Mouse (Mus musculus): ENCODE results near the gene Mrpl44. TPM values are rescaled to one million over a fixed set of nuclear protein-coding genes. Genes with fewer than 3 reads are reported as not detected.

Gene Mrpl44
- polyA plus RNA-seq, 2 experiments = 24.6 to 38.1 TPM

DNA sequence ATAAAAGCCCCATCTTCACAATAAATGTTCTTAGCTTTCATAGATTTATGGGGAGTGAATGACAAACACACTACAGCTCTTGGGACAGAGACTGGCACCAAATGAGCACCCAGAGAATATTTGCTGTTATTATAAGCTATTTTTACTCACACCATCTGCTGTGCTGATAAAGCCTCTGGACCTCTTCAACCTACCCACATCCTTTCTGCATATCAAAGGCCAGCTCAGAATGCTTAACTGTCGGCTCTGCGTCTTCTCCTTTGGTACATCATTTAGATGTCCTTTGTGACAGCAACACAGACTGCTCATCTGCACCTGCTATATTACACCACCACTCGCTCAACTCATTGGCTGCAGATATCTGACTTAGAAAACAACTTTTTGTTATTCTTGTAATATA is 21.3 kb downstream of the Mrpl44 start:
- H3K9ac ChIP-seq (ENCODE audit: low read depth, low read length, severe bottlenecking) = no peak overlapping the region
- H3K27me3 ChIP-seq (ENCODE audit: control insufficient read depth, insufficient read depth, low read length) = no peaks in the 10 kb centered on the region
- H3K4me3 ChIP-seq (replicated peaks; ENCODE audit: low read length) = no peak overlapping the region
- no peak for DNase-seq (ENCODE audit: low spot score)
- 0 out of 2 replicates have a peak, but pooled peaks cover 7% of the 10 kb centered on the region for H3K36me3 ChIP-seq (ENCODE audit: control insufficient read depth, insufficient read depth, low read length)
- no peak overlapping the region for H3K4me2 ChIP-seq (replicated peaks; ENCODE audit: low read depth, low read length, severe bottlenecking)
- 89% methylated on average over 3 of the region's 3 CpGs for WGBS
- H3K27ac ChIP-seq (replicated peaks; ENCODE audit: low read depth, low read length) = no peak overlapping the region
- H3K9me3 ChIP-seq (ENCODE audit: control insufficient read depth, low read length) = no peaks in the 10 kb centered on the region
- ATAC-seq (ENCODE audit: low FRiP score, low read depth) = no peak
- TF ChIP-seq POLR2A (IDR thresholded peaks at IDR 0.05; ENCODE audit: borderline replicate concordance, extremely low read depth, insufficient read depth, insufficient read length) = no peak
- H3K4me1 ChIP-seq (ENCODE audit: control insufficient read depth, insufficient read depth, low read length) = no peaks in the 10 kb centered on the region

DNA sequence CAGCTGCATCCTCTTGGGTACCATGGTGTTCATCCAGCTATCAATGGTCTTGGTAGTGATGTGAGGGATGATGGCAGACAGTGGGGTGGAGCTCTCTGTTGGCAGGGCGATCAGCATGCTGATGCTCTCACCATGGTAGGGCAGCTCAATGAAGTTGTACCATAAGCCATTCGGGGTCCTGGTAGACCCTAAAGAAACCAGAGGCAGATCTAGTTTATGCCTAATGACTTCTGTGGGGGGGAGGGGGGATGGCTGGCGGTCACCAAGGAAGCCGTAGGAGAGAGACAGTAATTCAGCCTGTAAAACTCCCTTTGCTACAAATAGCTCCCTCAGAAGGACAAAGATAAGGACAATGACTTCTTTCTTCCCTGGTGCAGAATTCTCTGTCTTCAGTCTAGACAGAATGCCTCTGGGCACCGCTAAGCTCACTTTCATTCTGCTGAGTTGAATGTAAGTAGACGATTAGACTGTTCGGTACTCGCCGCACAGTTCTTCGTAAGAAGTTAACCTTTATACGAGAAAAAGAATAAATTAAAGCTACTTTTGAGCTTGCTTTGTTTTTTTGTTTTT is 27.1 kb downstream of the Mrpl44 start:
- Histone ChIP-seq H3K36me3 (ENCODE audit: control insufficient read depth, insufficient read depth, low read length) (peaks cover 19% of the 10 kb centered on the region; the same call in 1 of the 2 replicates), H3K4me1 (ENCODE audit: control insufficient read depth, insufficient read depth, low read length) (no peaks in the 10 kb centered on the region), H3K27ac (replicated peaks; ENCODE audit: low read depth, low read length) (no peak overlapping the region), H3K4me2 (replicated peaks; ENCODE audit: low read depth, low read length, severe bottlenecking) (no peak overlapping the region), H3K27me3 (ENCODE audit: control insufficient read depth, insufficient read depth, low read length) (no peaks in the 10 kb centered on the region), H3K9ac (ENCODE audit: low read depth, low read length, severe bottlenecking) (no peak overlapping the region), H3K4me3 (replicated peaks; ENCODE audit: low read length) (no peak overlapping the region), H3K9me3 (ENCODE audit: control insufficient read depth, low read length) (no peaks in the 10 kb centered on the region)
- no peak for TF ChIP-seq POLR2A (IDR thresholded peaks at IDR 0.05; ENCODE audit: borderline replicate concordance, extremely low read depth, insufficient read depth, insufficient read length)
- DNase-seq (ENCODE audit: low spot score) (no peak), ATAC-seq (ENCODE audit: low FRiP score, low read depth) (no peak)
- 86% methylated on average over 11 of the region's 11 CpGs for WGBS

DNA sequence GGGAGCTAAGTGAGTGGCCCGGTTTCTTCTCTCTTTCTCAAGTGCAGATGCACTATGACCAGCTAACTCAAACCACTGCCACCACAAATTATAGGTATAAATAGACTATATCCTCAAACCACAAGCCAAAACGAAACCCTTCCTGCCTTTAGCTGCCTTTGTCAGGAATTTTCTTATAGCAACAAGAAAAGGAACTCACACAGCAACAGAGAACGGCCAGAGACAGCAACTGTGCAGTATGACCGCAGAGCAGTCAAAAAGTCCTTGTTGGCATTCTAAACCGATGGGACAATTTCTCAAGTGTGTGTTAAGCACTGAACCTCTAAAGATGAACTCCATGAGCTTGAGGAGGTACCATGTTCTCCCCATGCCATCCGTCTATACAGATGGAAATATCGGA is 27.8 kb downstream of the Mrpl44 start:
- Histone ChIP-seq H3K9ac (ENCODE audit: low read depth, low read length, severe bottlenecking) (no peak overlapping the region), H3K4me3 (replicated peaks; ENCODE audit: low read length) (no peak overlapping the region), H3K27me3 (ENCODE audit: control insufficient read depth, insufficient read depth, low read length) (no peaks in the 10 kb centered on the region), H3K36me3 (ENCODE audit: control insufficient read depth, insufficient read depth, low read length) (peaks cover 19% of the 10 kb centered on the region; the same call in 1 of the 2 replicates), H3K9me3 (ENCODE audit: control insufficient read depth, low read length) (no peaks in the 10 kb centered on the region), H3K4me1 (ENCODE audit: control insufficient read depth, insufficient read depth, low read length) (no peaks in the 10 kb centered on the region), H3K4me2 (replicated peaks; ENCODE audit: low read depth, low read length, severe bottlenecking) (no peak overlapping the region), H3K27ac (replicated peaks; ENCODE audit: low read depth, low read length) (no peak overlapping the region)
- no peak for DNase-seq (ENCODE audit: low spot score)
- no peak for ATAC-seq (ENCODE audit: low FRiP score, low read depth)
- 85% methylated on average over 7 of the region's 7 CpGs for WGBS
- no peak for TF ChIP-seq POLR2A (IDR thresholded peaks at IDR 0.05; ENCODE audit: borderline replicate concordance, extremely low read depth, insufficient read depth, insufficient read length)

DNA sequence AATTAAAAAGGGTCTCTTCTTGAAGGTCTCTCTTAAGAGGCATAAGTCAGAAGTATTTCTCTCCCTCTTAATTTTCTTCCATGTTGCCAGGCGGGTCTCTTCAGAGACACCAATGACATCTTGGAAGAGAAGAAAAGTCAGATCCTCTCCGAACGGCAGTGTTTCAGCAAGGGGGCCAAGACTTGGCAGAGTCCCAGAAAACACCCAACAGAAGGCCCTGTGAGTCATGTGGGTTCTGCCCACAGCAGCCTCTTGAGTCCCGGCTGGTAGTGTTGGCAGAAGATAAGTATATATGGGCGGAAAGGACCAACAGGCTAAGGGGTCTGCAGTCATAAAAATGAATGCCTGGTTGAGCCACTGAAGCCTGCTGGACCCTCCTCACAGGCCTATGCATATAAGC is 31.0 kb downstream of the Mrpl44 start:
- no peak overlapping the region for H3K4me2 ChIP-seq (replicated peaks; ENCODE audit: low read depth, low read length, severe bottlenecking)
- no peaks in the 10 kb centered on the region for H3K9me3 ChIP-seq (ENCODE audit: control insufficient read depth, low read length)
- peaks cover 12% of the 10 kb centered on the region; the same call in 1 of the 2 replicates for H3K36me3 ChIP-seq (ENCODE audit: control insufficient read depth, insufficient read depth, low read length)
- no peaks in the 10 kb centered on the region for H3K4me1 ChIP-seq (ENCODE audit: control insufficient read depth, insufficient read depth, low read length)
- TF ChIP-seq POLR2A (IDR thresholded peaks at IDR 0.05; ENCODE audit: borderline replicate concordance, extremely low read depth, insufficient read depth, insufficient read length) = no peak
- H3K9ac ChIP-seq (ENCODE audit: low read depth, low read length, severe bottlenecking) = no peak overlapping the region
- no peaks in the 10 kb centered on the region for H3K27me3 ChIP-seq (ENCODE audit: control insufficient read depth, insufficient read depth, low read length)
- no peak for DNase-seq (ENCODE audit: low spot score)
- WGBS = 74% methylated on average over 5 of the region's 5 CpGs
- H3K27ac ChIP-seq (replicated peaks; ENCODE audit: low read depth, low read length) = no peak overlapping the region
- no peak for ATAC-seq (ENCODE audit: low FRiP score, low read depth)
- no peak overlapping the region for H3K4me3 ChIP-seq (replicated peaks; ENCODE audit: low read length)

DNA sequence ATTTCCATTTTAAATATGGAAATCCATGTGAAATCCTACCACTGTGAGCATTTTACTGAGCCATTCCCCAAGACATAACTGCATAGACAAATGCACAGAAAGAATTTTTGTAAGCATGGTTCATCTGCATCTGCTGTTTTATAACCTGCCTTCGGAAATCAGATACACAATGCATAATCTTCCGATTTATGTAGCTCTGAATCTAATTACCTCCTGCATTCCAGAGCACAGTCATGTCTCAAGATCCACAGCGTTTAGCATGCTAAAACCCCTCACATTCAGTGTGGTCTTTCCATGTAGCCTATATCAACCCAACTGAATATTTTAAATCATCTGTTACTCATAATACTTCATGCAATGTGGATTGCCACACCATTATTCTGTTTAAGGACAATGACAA is 33.6 kb downstream of the Mrpl44 start:
- H3K9me3 ChIP-seq (ENCODE audit: control insufficient read depth, low read length) = no peaks in the 10 kb centered on the region
- no peak overlapping the region for H3K27ac ChIP-seq (replicated peaks; ENCODE audit: low read depth, low read length)
- H3K36me3 ChIP-seq (ENCODE audit: control insufficient read depth, insufficient read depth, low read length) = peaks cover 4% of the 10 kb centered on the region; the same call in 1 of the 2 replicates
- H3K4me1 ChIP-seq (ENCODE audit: control insufficient read depth, insufficient read depth, low read length) = no peaks in the 10 kb centered on the region
- WGBS = 61% methylated on average over 3 of the region's 3 CpGs
- DNase-seq (ENCODE audit: low spot score) (no peak), ATAC-seq (ENCODE audit: low FRiP score, low read depth) (no peak)
- H3K4me3 ChIP-seq (replicated peaks; ENCODE audit: low read length) = no peak overlapping the region
- H3K27me3 ChIP-seq (ENCODE audit: control insufficient read depth, insufficient read depth, low read length) = no peaks in the 10 kb centered on the region
- no peak overlapping the region for H3K4me2 ChIP-seq (replicated peaks; ENCODE audit: low read depth, low read length, severe bottlenecking)
- TF ChIP-seq POLR2A (IDR thresholded peaks at IDR 0.05; ENCODE audit: borderline replicate concordance, extremely low read depth, insufficient read depth, insufficient read length) = no peak
- no peak overlapping the region for H3K9ac ChIP-seq (ENCODE audit: low read depth, low read length, severe bottlenecking)

Measured in limb, embryonic 14.5 days (tissue).